Mouse (Mus musculus): ENCODE results near the gene Atpaf2. TPM values are rescaled to one million over a fixed set of nuclear protein-coding genes. Genes with fewer than 3 reads are reported as not detected.

Atpaf2 gene
- 47.8 and 62.4 TPM in 2 replicates for total RNA-seq (2012; rRNA removed)
- total RNA-seq (2014; rRNA removed): 72.6 and 79.2 TPM in 2 replicates
- 56.9 and 78.6 TPM in 2 replicates for polyA plus RNA-seq (2012; ENCODE audit: insufficient read length, low read depth)

- peaks cover 35% of the 10 kb centered on the region for H3K79me2 ChIP-seq (replicated peaks; ENCODE audit: control insufficient read depth, extremely low read depth, insufficient read depth, poor library complexity, severe bottlenecking)
- H3K4me3 ChIP-seq (replicated peaks in 1 of 3; ENCODE audit: low read depth in 2 of 3, low read length in 2 of 3, poor library complexity in 1 of 3): peak within 1 kb of the TSS; percentile 80 to 94 (median 87)
- TF ChIP-seq MYC (IDR thresholded peaks at IDR 0.05; ENCODE audit: low read depth, low read length): no peak
- no peak for TF ChIP-seq USF2 (conservative IDR thresholded peaks at IDR 0.05; ENCODE audit: low read depth, low read length)
- no peak for TF ChIP-seq POLR2AphosphoS2 (IDR thresholded peaks at IDR 0.05; ENCODE audit: low read depth, low read length)
- no peak for TF ChIP-seq MAX (IDR thresholded peaks at IDR 0.05; ENCODE audit: low read length)
- TF ChIP-seq POLR2A (IDR thresholded peaks at IDR 0.05; ENCODE audit: low read depth, low read length): no peak
- TF ChIP-seq E2F4 (IDR thresholded peaks at IDR 0.05; ENCODE audit: insufficient replicate concordance, low read depth, low read length): no peak
- TF ChIP-seq NRF1 (IDR thresholded peaks at IDR 0.05; ENCODE audit: low read depth, low read length): no peak
- 0 out of 2 replicates have a peak, but pooled peaks have one; percentile 8 for TF ChIP-seq BHLHE40 (IDR thresholded peaks at IDR 0.05; ENCODE audit: low read depth, low read length)
- TF ChIP-seq NELFE (IDR thresholded peaks at IDR 0.05; ENCODE audit: low read depth, low read length): no peak
- TF ChIP-seq CHD1 (IDR thresholded peaks at IDR 0.05; ENCODE audit: low read depth, low read length): no peak; the same call in 1 of the 2 replicates
- no peak for TF ChIP-seq ZC3H11A (IDR thresholded peaks at IDR 0.05; ENCODE audit: low read depth, low read length)
- 0 out of 2 replicates have a peak, but pooled peaks have one; percentile 19 for TF ChIP-seq KAT2A (IDR thresholded peaks at IDR 0.05; ENCODE audit: insufficient replicate concordance, low read length)
- no peak for TF ChIP-seq GABPA (IDR thresholded peaks at IDR 0.05; ENCODE audit: insufficient replicate concordance, low read depth, low read length)
- TF ChIP-seq TBP (conservative IDR thresholded peaks at IDR 0.05; ENCODE audit: low read depth, low read length): 0 out of 2 replicates have a peak, but pooled peaks have one; percentile 20
- TF ChIP-seq MAZ (IDR thresholded peaks at IDR 0.05; ENCODE audit: low read depth, low read length): peak; percentile 28; the same call in 1 of the 2 replicates
- no peak for TF ChIP-seq RCOR1 (conservative IDR thresholded peaks at IDR 0.05; ENCODE audit: low read depth, low read length)
- TF ChIP-seq JUN (IDR thresholded peaks at IDR 0.05; ENCODE audit: insufficient read depth, low read depth, low read length): no peak
- TF ChIP-seq JUND (conservative IDR thresholded peaks at IDR 0.05; ENCODE audit: low read depth, low read length): no peak
- TF ChIP-seq SIN3A (IDR thresholded peaks at IDR 0.05; ENCODE audit: low read length): no peak
- TF ChIP-seq CTCF (conservative IDR thresholded peaks at IDR 0.05 in 1 of 2, IDR thresholded peaks at IDR 0.05 in 1 of 2; ENCODE audit: low read depth in 2 of 2, low read length in 2 of 2): no peak
- TF ChIP-seq RAD21 (IDR thresholded peaks at IDR 0.05; ENCODE audit: low read depth, low read length): no peak
- no peak for TF ChIP-seq TCF12 (IDR thresholded peaks at IDR 0.05; ENCODE audit: low read depth, low read length)
- TF ChIP-seq MEF2A (IDR thresholded peaks at IDR 0.05; ENCODE audit: borderline replicate concordance, low read depth, low read length): no peak
- TF ChIP-seq ZKSCAN1 (IDR thresholded peaks at IDR 0.05; ENCODE audit: borderline replicate concordance, low read depth, low read length): no peak
- 0 out of 2 replicates have a peak, but pooled peaks have one; percentile 17 for TF ChIP-seq ELF1 (IDR thresholded peaks at IDR 0.05; ENCODE audit: low read depth, low read length)
- TF ChIP-seq ZNF384 (IDR thresholded peaks at IDR 0.05; ENCODE audit: low read depth, low read length): no peak
- no peak for TF ChIP-seq MAFK (IDR thresholded peaks at IDR 0.05; ENCODE audit: insufficient replicate concordance, low read length)
- TF ChIP-seq MXI1 (IDR thresholded peaks at IDR 0.05; ENCODE audit: low read depth, low read length): no peak
- TF ChIP-seq ETS1 (conservative IDR thresholded peaks at IDR 0.05; ENCODE audit: low read depth, low read length): no peak
- no peak for TF ChIP-seq ZMIZ1 (IDR thresholded peaks at IDR 0.05; ENCODE audit: low read depth, low read length)
- 0 out of 2 replicates have a peak, but pooled peaks have one; percentile 15 for TF ChIP-seq CHD2 (IDR thresholded peaks at IDR 0.05; ENCODE audit: low read length)
- no peak for TF ChIP-seq USF1 (IDR thresholded peaks at IDR 0.05; ENCODE audit: low read depth, low read length)
- no peak for TF ChIP-seq IRF4 (IDR thresholded peaks at IDR 0.05; ENCODE audit: low read depth, low read length)
- no peak for TF ChIP-seq SMC3 (IDR thresholded peaks at IDR 0.05; ENCODE audit: low read depth, low read length)
- 0 out of 2 replicates have a peak, but pooled peaks have one; percentile 60 for TF ChIP-seq UBTF (IDR thresholded peaks at IDR 0.05; ENCODE audit: low read depth, low read length)
- no peak for TF ChIP-seq HCFC1 (IDR thresholded peaks at IDR 0.05; ENCODE audit: low read depth, low read length)
- TF ChIP-seq PAX5 (IDR thresholded peaks at IDR 0.05; ENCODE audit: low read length): no peak
- TF ChIP-seq EP300 (IDR thresholded peaks at IDR 0.05; ENCODE audit: low read length): no peak
- H3K27me3 ChIP-seq (replicated peaks): no peaks in the 10 kb centered on the region
- H3K27ac ChIP-seq (ENCODE audit: insufficient read depth, low read depth): peak within 1 kb of the TSS; percentile 70
- peaks cover 7 to 54% of the 10 kb centered on the region in 2 experiments for H3K4me1 ChIP-seq (ENCODE audit: control insufficient read depth in 1 of 2, insufficient read depth in 2 of 2)
- H3K9ac ChIP-seq (ENCODE audit: insufficient read depth, low read depth): peak within 1 kb of the TSS; percentile 87
- dilution Hi-C loops (cut with MboI; ENCODE audit: extremely low pct_ligation_motif_present, extremely low pct_unique_long_range_greater_than_20kb, low sequenced_read_pairs): no loop called here
- H3K4me2 ChIP-seq (ENCODE audit: insufficient read depth, low read depth, poor library complexity, severe bottlenecking): peak within 1 kb of the TSS; percentile 86
- no peaks in the 10 kb centered on the region for H3K9me3 ChIP-seq (replicated peaks; ENCODE audit: low read length)
- no peak for DNase-seq (ENCODE audit: extremely low read depth)
- peaks cover 0 to 28% of the 10 kb centered on the region in 2 experiments for H3K36me3 ChIP-seq (replicated peaks in 1 of 2; ENCODE audit: control insufficient read depth in 1 of 2, insufficient read depth in 1 of 2, low read length in 1 of 2)
- in situ Hi-C loops (cut with MboI; ENCODE audit: low pct_ligation_motif_present, low pct_unique_long_range_greater_than_20kb, low sequenced_read_pairs): loop anchor here (5.0 to 25.0 kb wide), 3 partner anchors 163 to 331 kb away; no protein-coding TSS in a partner anchor
Observed at GRCm38 (mm10) chr11:60417717-60418472, at the start of gene Atpaf2. Gene Atpaf2 (minus strand): TSS chr11:60418457.

Data from CH12.LX (cell line).